Mouse (Mus musculus) liver, embryonic 14.5 days (tissue): Measurements from ENCODE around the gene Psmd2. TPM values are rescaled to one million over a fixed set of nuclear protein-coding genes. Genes with fewer than 3 reads are reported as not detected.

Source experiments
- ATAC-seq: fragments of 200-750 bp; cut with Nextera tagmentation; 2 replicates; pipeline ENCODE4 v1.8.0; 2017; ENCODE audit warnings: moderate number of reproducible peaks, mild to moderate bottlenecking, moderate library complexity; ENCODE audit not compliant: insufficient read depth
- DNase-seq, 3 experiments: peaks; one replicate each; pipeline ENCODE4 v3.0.0-alpha.2; 2012 to 2013; ENCODE audit warnings: low read depth in 3 of 3, low spot score in 3 of 3
- H3K27ac ChIP-seq: fragments of 300-500 bp; sonication (generic); 2 replicates; pipeline ENCODE4 v1.5.1; 2014; ENCODE audit warnings: moderate library complexity, mild to moderate bottlenecking, control low read depth, inconsistent platforms
- H3K27me3 ChIP-seq: fragments of 300-500 bp; sonication (generic); 2 replicates; pipeline ENCODE4 v1.6.1; 2014; ENCODE audit warnings: mild to moderate bottlenecking, low read length, moderate library complexity; ENCODE audit not compliant: control insufficient read depth, insufficient read depth
- H3K36me3 ChIP-seq: fragments of 300-500 bp; sonication (generic); replicated peaks from 2 replicates; pipeline ENCODE4 v1.6.1; 2014; ENCODE audit warnings: low read depth; ENCODE audit not compliant: control insufficient read depth, insufficient read depth
- H3K4me1 ChIP-seq, 2 experiments: fragments of 200-500 bp in 1 of 2; fragments of 300-500 bp in 1 of 2; sonication (generic) in 1 of 2; replicated peaks; 2 replicates each; pipeline ENCODE4 v1.6.1; 2012 to 2014; ENCODE audit warnings: antibody characterized with exemption in 1 of 2, inconsistent platforms in 1 of 2, low read length in 1 of 2; ENCODE audit not compliant: control insufficient read depth in 2 of 2, insufficient read depth in 2 of 2
- H3K4me2 ChIP-seq: fragments of 300-500 bp; sonication (generic); 2 replicates; pipeline ENCODE4 v1.6.1; 2014; ENCODE audit warnings: low read depth, mild to moderate bottlenecking, control low read depth, moderate library complexity
- H3K4me3 ChIP-seq, 2 experiments: fragments of 200-500 bp in 1 of 2; fragments of 300-500 bp in 1 of 2; sonication (generic) in 1 of 2; 2 replicates each; pipeline ENCODE4 v1.5.1; 2012 to 2014; ENCODE audit warnings: low read depth in 2 of 2, low read length in 2 of 2, mild to moderate bottlenecking in 2 of 2, control low read depth in 1 of 2, inconsistent platforms in 1 of 2, moderate library complexity in 1 of 2; ENCODE audit not compliant: insufficient read depth in 1 of 2
- H3K9ac ChIP-seq: fragments of 300-500 bp; sonication (generic); replicated peaks from 2 replicates; pipeline ENCODE4 v1.6.1; 2014; ENCODE audit warnings: mild to moderate bottlenecking, control low read depth, moderate library complexity
- H3K9me3 ChIP-seq: fragments of 300-500 bp; sonication (generic); 2 replicates; pipeline ENCODE4 v1.6.1; 2016; ENCODE audit warnings: low read length, mixed read lengths; ENCODE audit not compliant: control insufficient read depth
- CTCF ChIP-seq: IDR thresholded peaks from 2 replicates; pipeline ENCODE4 v1.5.1; 2016; ENCODE audit warnings: antibody characterized with exemption, low read depth, control low read depth
- EP300 ChIP-seq: IDR thresholded peaks from 2 replicates; pipeline ENCODE4 v1.6.1; 2016; ENCODE audit warnings: antibody characterized with exemption, low read depth
- WGBS: fragments of 180-500 bp; shearing (Covaris S2); extraction: QIAGEN DNeasy Blood & Tissue Kit; methylation state at CpG from one replicate; pipeline ENCODE4 v1.1.7; 2014; ENCODE audit not compliant: insufficient replicate concordance; 5-methylcytosine and 5-hydroxymethylcytosine counted together
- polyA plus RNA-seq, 2 experiments: library from polyadenylated mRNA; depleted of rRNA in 1 of 2; stranded (reverse) in 1 of 2; unstranded in 1 of 2; fragments of >200 nt; fragmentation: Nextera tagmentation in 1 of 2; extraction: Ambion mirVana in 1 of 2; gene quantifications; 2 replicates each; pipeline versions ENCODE4 v1.2.1 to v1.2.3; 2012 to 2014

Psmd2 gene
- polyA plus RNA-seq, 2 experiments: 89.2 to 162 TPM

GRCm38 (mm10) chr16:20706407-20707055, 55.1 kb downstream of the Psmd2 start:
- Histone ChIP-seq H3K4me1 (peaks cover 59 to 66% of the 10 kb centered on the region in 2 experiments), H3K4me3 (no peak overlapping the region), H3K36me3 (peaks cover 13% of the 10 kb centered on the region), H3K4me2 (peak overlapping the region; percentile 39), H3K9ac (peak overlapping the region; percentile 64), H3K27ac (peak overlapping the region; percentile 94), H3K9me3 (no peaks in the 10 kb centered on the region), H3K27me3 (no peaks in the 10 kb centered on the region)
- DNase-seq (peak in 1 of 3 experiments; percentile 53), ATAC-seq (peak; percentile 29)
- TF ChIP-seq CTCF (no peak), EP300 (peak; percentile 60)
- 59% methylated on average over 2 of the region's 2 CpGs for WGBS

- no peak for DNase-seq
- Histone ChIP-seq H3K4me3 (no peak overlapping the region), H3K36me3 (peaks cover 21% of the 10 kb centered on the region), H3K4me1 (peaks cover 54 to 62% of the 10 kb centered on the region in 2 experiments), H3K4me2 (no peak overlapping the region), H3K9ac (no peak overlapping the region), H3K27ac (no peak overlapping the region; the same call in 1 of the 2 replicates), H3K27me3 (no peaks in the 10 kb centered on the region), H3K9me3 (no peaks in the 10 kb centered on the region)
- no peak for ATAC-seq
- TF ChIP-seq CTCF (no peak), EP300 (no peak)
- 88% methylated on average over 21 of the region's 21 CpGs for WGBS
These were observed 56.9 kb downstream of the Psmd2 start for GRCm38 (mm10) chr16:20708220-20708938.

DNA sequence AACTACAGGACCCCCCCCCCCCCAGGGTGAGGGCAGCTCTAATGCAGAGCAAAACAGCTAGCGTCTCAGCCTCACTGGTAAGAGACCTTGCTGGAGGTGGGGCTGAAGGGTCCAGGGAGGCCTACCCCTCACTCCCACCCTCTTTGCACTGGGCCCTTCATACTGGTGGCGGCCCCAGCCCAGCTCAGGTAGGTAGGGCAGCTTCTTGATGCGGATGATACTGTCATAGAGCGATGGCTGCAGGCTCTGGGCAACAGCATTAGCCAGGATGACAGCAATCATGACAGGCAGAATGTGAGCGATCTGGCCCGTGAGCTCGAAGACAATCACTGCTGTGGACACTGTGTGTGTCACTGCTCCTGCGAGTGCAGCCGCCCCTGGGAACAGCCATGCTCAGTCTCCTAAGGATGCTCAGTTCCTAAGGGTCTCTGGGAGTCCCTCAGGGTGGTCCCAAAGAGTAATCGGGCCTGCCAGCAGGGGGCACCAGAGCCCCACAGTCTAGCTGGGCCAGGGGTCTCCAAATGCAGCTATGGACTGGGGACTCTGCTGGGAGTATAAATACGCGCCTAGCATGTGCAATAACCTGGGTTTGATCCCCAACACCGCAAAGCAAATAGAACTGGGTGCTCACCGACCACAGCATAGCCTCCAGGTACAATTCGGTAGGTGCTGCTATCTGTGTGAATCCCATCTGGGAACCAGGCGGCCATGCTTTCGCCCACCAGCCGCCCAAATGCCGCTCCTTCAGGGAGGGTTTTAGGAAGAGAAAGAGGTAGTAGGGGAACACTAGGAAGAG, 57.7 kb downstream of the Psmd2 start:
- Histone ChIP-seq H3K9ac (no peak overlapping the region), H3K4me1 (peaks cover 52 to 62% of the 10 kb centered on the region in 2 experiments), H3K36me3 (peaks cover 21% of the 10 kb centered on the region), H3K9me3 (no peaks in the 10 kb centered on the region), H3K27me3 (no peaks in the 10 kb centered on the region), H3K27ac (no peak overlapping the region), H3K4me2 (no peak overlapping the region), H3K4me3 (no peak overlapping the region)
- TF ChIP-seq EP300 (no peak), CTCF (peak; percentile 79)
- DNase-seq (no peak), ATAC-seq (no peak)
- 74% methylated on average over 19 of the region's 19 CpGs for WGBS

DNA sequence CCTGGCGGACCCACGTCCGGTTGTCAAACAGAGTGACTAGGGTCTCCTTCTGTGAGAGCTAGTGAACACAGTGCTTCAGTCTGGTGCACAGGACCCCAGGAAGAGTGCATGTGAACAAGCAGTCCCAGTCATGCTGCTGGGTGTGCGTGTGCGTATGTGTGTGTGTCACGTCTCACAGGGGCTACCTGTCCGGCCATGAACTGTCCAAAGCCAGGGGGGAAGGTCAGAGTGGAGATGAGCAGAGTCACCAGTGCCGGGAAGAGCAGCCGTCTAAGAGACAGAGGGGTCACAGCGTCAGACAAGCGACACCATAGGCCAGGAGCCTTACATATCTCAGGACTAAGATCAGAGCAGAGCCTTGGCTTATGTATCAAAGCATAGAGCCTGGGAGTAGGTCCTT, 58.9 kb downstream of the Psmd2 start:
- Histone ChIP-seq H3K27me3 (no peaks in the 10 kb centered on the region), H3K36me3 (peaks cover 21% of the 10 kb centered on the region), H3K9me3 (no peaks in the 10 kb centered on the region), H3K4me3 (no peak overlapping the region), H3K4me2 (no peak overlapping the region), H3K27ac (no peak overlapping the region; the same call in 1 of the 2 replicates), H3K4me1 (peaks cover 44 to 61% of the 10 kb centered on the region in 2 experiments), H3K9ac (no peak overlapping the region)
- no peak for ATAC-seq
- no peak for DNase-seq
- WGBS: 87% methylated on average over 11 of the region's 11 CpGs
- no peak for TF ChIP-seq CTCF
- no peak for TF ChIP-seq EP300

- peak overlapping the region; percentile 5 for H3K27ac ChIP-seq
- no peak for ATAC-seq
- peaks cover 41 to 58% of the 10 kb centered on the region in 2 experiments for H3K4me1 ChIP-seq
- WGBS: 39% methylated on average over 4 of the region's 4 CpGs
- DNase-seq: no peak
- no peak overlapping the region for H3K9ac ChIP-seq
- H3K9me3 ChIP-seq: no peaks in the 10 kb centered on the region
- no peaks in the 10 kb centered on the region for H3K27me3 ChIP-seq
- no peak overlapping the region for H3K4me2 ChIP-seq
- peaks cover 21% of the 10 kb centered on the region for H3K36me3 ChIP-seq
- TF ChIP-seq EP300 (no peak), CTCF (peak; percentile 75)
- no peak overlapping the region for H3K4me3 ChIP-seq
These were observed 59.4 kb downstream of the Psmd2 start for GRCm38 (mm10) chr16:20710810-20711209.
